Mouse (Mus musculus): ENCODE results near the gene Clec4a1. TPM values are rescaled to one million over a fixed set of nuclear protein-coding genes. Genes with fewer than 3 reads are reported as not detected.

Gene Clec4a1
- polyA plus RNA-seq, 1 experiment from 2014 or later, result 0.75 TPM

Other genes with a start within 250 kb of the Clec4a1 start
- 0.31 TPM in 1 of 2 replicates, not detected in the other for gene Nanog, start 214.4 kb upstream of the Clec4a1 start, polyA plus RNA-seq (2014; fragmentation: Nextera tagmentation; extraction: Ambion mirVana)
- gene Slc2a3, start 120.2 kb upstream of the Clec4a1 start, polyA plus RNA-seq (2014; fragmentation: Nextera tagmentation; extraction: Ambion mirVana), result 30.3 and 37.6 TPM in 2 replicates
- gene Foxj2, start 101.9 kb upstream of the Clec4a1 start, polyA plus RNA-seq (2014; fragmentation: Nextera tagmentation; extraction: Ambion mirVana), result 5.0 and 5.4 TPM in 2 replicates
- 1.5 and 1.6 TPM in 2 replicates for gene C3ar1, start 65.7 kb upstream of the Clec4a1 start, polyA plus RNA-seq (2014; fragmentation: Nextera tagmentation; extraction: Ambion mirVana)
- gene Necap1, start 47.4 kb upstream of the Clec4a1 start, polyA plus RNA-seq (2014; fragmentation: Nextera tagmentation; extraction: Ambion mirVana), result 63.1 TPM in 2 replicates
- gene Clec4a3, start 30.7 kb downstream of the Clec4a1 start, polyA plus RNA-seq (2014; fragmentation: Nextera tagmentation; extraction: Ambion mirVana), result 0.37 and 0.39 TPM in 2 replicates
- gene Clec4a4, start 68.5 kb downstream of the Clec4a1 start, polyA plus RNA-seq (2014; fragmentation: Nextera tagmentation; extraction: Ambion mirVana), result not detected in 2 replicates
- gene Clec4b1, start 128.1 kb downstream of the Clec4a1 start, polyA plus RNA-seq (2014; fragmentation: Nextera tagmentation; extraction: Ambion mirVana), result not detected in 2 replicates
- 0.49 and 1.3 TPM in 2 replicates for gene Clec4a2, start 184.6 kb downstream of the Clec4a1 start, polyA plus RNA-seq (2014; fragmentation: Nextera tagmentation; extraction: Ambion mirVana)